Mouse (Mus musculus): ENCODE results near the gene Plk1.

The Plk1 gene

GRCm38 (mm10) chr7:122193919-122194318, 34.7 kb downstream of the Plk1 start:
- DNase-seq (ENCODE audit: low spot score): no peak

DNA sequence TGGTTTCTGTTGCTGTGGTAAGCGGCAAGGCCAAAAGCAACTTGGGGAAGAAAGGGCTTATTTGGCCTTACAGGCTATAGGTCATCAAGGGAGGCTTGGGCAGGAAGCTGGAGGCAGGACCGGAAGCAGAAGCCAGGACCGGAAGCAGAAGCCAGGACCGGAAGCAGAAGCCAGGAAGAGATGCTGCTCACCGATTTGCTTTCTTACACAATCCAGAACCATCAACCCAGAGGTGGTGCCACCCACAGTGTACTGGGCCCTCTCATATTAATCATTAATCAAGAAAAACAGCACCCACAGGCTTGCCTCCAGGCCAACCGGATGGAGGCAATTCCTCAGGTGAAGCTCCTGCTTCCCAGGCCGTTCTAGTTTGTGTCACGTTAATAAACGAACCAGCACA, 37.5 kb downstream of the Plk1 start:
- DNase-seq (ENCODE audit: low spot score): no peak

GRCm38 (mm10) chr7:122197306-122197705, 38.1 kb downstream of the Plk1 start:
- DNase-seq (ENCODE audit: low spot score): peak; percentile 84

DNA sequence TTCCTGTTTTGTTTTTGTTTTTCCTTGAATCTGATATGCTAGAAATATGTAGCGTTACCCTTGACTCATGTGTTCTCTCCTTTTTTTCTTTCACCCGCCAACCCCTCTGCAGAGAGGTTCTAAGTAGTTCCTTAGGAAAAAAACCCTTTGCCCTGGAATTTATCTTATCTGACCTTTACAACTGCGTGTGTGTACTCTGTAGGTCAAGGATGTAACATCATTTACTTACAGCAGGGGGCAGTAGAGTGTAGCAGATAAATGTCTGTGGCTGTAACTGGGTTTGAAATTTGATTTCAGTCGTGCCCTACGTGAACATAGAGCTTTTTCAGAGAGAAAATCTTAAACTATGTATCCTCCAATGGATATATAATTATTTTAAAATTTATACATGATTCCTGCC, 40.1 kb downstream of the Plk1 start:
- peak; percentile 75 for DNase-seq (ENCODE audit: low spot score)

GRCm38 (mm10) chr7:122203936-122204335, 44.7 kb downstream of the Plk1 start:
- DNase-seq (ENCODE audit: low spot score): no peak

DNA sequence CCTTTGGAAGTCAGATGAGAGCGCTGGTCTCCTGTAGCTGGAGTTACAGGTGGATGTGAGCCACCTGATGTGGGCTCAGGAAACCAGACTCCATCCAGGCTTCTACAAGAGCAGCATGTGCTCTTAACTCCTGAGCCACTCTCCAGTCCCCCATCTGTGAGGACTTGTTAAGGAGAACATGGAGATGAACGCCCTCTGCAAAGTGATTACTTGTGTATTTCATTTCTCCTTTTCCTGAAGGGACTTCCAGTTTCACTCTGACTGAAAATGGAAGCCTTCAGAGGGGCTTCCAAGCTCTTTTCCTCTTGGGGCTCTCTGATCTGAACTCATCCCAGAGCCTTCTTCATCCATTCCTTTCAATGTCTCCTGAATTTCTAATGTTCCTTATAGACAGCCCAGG, 46.9 kb downstream of the Plk1 start:
- DNase-seq (ENCODE audit: low spot score): no peak

DNA sequence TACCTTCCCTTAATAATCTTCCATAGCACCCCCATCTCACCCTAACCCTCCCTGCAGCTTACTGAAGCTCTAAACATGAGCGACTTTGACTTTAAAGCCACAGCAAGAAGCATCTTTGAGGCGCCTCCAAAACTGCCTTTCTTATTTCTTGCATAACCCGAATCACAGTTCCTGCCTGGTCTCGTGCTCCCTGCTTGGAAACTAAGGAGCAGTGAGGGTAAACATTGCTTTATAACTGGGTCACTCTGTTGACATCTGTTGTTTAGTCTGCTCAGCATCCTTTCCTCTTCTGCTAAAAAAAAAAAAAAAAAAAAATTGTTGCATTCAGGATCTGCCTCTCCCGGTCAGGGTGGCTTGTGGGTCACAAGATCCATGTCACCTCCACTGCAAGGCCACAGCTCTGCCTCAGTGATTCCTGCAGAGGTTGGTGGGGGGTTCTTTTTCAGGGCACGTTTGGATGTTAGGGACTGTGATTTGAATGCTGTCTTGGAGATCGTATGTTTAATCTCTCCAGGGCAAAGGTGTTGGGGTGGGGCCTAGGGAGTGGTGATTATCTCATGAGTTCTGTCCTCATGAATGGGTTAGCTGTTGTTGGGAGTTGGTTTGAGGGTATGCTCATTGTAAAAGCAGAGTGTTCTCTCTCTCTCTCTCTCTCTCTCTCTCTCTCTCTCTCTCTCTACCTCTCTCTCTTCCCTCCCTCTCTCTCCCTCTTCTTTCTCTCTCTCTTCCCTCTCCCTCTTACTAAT, 49.2 kb downstream of the Plk1 start:
- DNase-seq (ENCODE audit: low spot score): no peak

GRCm38 (mm10) chr7:122219315-122219801, 60.1 kb downstream of the Plk1 start, which contains the start of gene Chp2:
Chp2 (plus strand) TSS chr7:122219496.
- peak; percentile 42 for DNase-seq (ENCODE audit: low spot score)
